ENCODE assay signal across 8 mouse cellular contexts in genomic region chr9:104306734-104307133, GRCm38 (mm10). TPM values are rescaled to one million over a fixed set of nuclear protein-coding genes. Genes with fewer than 3 reads are reported as not detected.
DNase-seq lines count a peak whose midpoint lies in the region; ATAC-seq lines count a peak whose summit lies in the region.

No protein-coding gene starts in this region.

- no peaks in the 10 kb centered on the region for H3K36me3 ChIP-seq in hindbrain, embryonic 10.5 days
- no peaks in the 10 kb centered on the region for H3K36me3 ChIP-seq in hindbrain, embryonic 13.5 days

- no peak overlapping the region for H3K9ac ChIP-seq in hindbrain, embryonic 13.5 days

- H3K27ac ChIP-seq in hindbrain, embryonic 10.5 days: no peak overlapping the region
- H3K27ac ChIP-seq in hindbrain, embryonic 13.5 days: no peak overlapping the region

- WGBS in hindbrain, embryonic 10.5 days: 15% methylated on average over 6 of the region's 6 CpGs
- WGBS in hindbrain, embryonic 13.5 days: 14% methylated on average over 6 of the region's 6 CpGs

- no peaks in the 10 kb centered on the region for H3K4me1 ChIP-seq in hindbrain, embryonic 10.5 days (replicated peaks)
- H3K4me1 ChIP-seq in hindbrain, embryonic 13.5 days (replicated peaks): no peaks in the 10 kb centered on the region

- no peaks in the 10 kb centered on the region for H3K9me3 ChIP-seq in hindbrain, embryonic 10.5 days
- H3K9me3 ChIP-seq in hindbrain, embryonic 13.5 days: no peaks in the 10 kb centered on the region

- intact Hi-C loops in heart, postnatal 36 days (cut with DNase I): loop anchor here (1.0 kb wide), 2 partner anchors 29 to 103 kb away; no protein-coding TSS in a partner anchor
- intact Hi-C loops in left cerebral cortex, postnatal 10 days (cut with DNase I): loop anchor here (2.0 to 10.0 kb wide), 2 partner anchors 30 to 102 kb away; no protein-coding TSS in a partner anchor

- no peak for ATAC-seq in hindbrain, embryonic 13.5 days (ENCODE audit: low FRiP score)
- peak; percentile 78 for ATAC-seq in neutrophil, adult 5-6 weeks (ENCODE audit: extremely low read depth, insufficient number of reproducible peaks, low FRiP score, poor library complexity, severe bottlenecking)

- peak; percentile 71 for DNase-seq in hindbrain, embryonic 10.5 days (ENCODE audit: low spot score)
- peak; percentile 59 for DNase-seq in adrenal gland, adult 2 months
- peak; percentile 46 for DNase-seq in embryo, embryonic 11.5 days (ENCODE audit: low read depth, low spot score)
- DNase-seq in heart, postnatal 36 days: peak; percentile 73 to 81
- peak; percentile 53 to 69 for DNase-seq in left cerebral cortex, postnatal 10 days (ENCODE audit: extremely low spot score in 1 of 2, low spot score in 2 of 2)
- peak; percentile 8 to 13 for DNase-seq in thymus, adult 18-20 months

- H3K4me2 ChIP-seq in hindbrain, embryonic 13.5 days: no peak overlapping the region

- no peaks in the 10 kb centered on the region for H3K27me3 ChIP-seq in hindbrain, embryonic 10.5 days (ENCODE audit: insufficient read depth, poor library complexity, severe bottlenecking)
- H3K27me3 ChIP-seq in hindbrain, embryonic 13.5 days: no peaks in the 10 kb centered on the region

- H3K4me3 ChIP-seq in hindbrain, embryonic 10.5 days: no peak overlapping the region
- no peak overlapping the region for H3K4me3 ChIP-seq in hindbrain, embryonic 13.5 days

RNA-seq across cellular contexts. Expression of gene Acpp, which starts 30.8 kb away (rescaled TPM):
- polyA plus RNA-seq in hindbrain, embryonic 10.5 days (2016; fragmentation: Nextera tagmentation; extraction: Ambion mirVana): 0.22 and 0.29 TPM in 2 replicates
- 0.16 TPM in 2 replicates for polyA plus RNA-seq in hindbrain, embryonic 13.5 days (2015; fragmentation: Nextera tagmentation; extraction: Ambion mirVana)
- 10 to 100 TPM in 1 of 2 experiments, under 1 TPM in 1; 0.55 to 18.2 TPM for total RNA-seq in adrenal gland, adult 2 months (2021)
- polyA plus RNA-seq in adrenal gland, adult 2 months (2012; rRNA removed): 9.6 and 16.8 TPM in 2 replicates
- total RNA-seq in heart, postnatal 36 days (2021): under 1 TPM; 0.14 to 0.33 TPM
- total RNA-seq in left cerebral cortex, postnatal 10 days (2021): under 1 TPM; 0.32 to 0.71 TPM
- total RNA-seq in neutrophil, adult 5-6 weeks (2017): 29.8 and 36.7 TPM in 2 replicates

RNA-seq across cellular contexts. Expression of gene Dnajc13, which starts 44.0 kb away (rescaled TPM):
- 15.8 and 22.3 TPM in 2 replicates for polyA plus RNA-seq in hindbrain, embryonic 10.5 days (2016; fragmentation: Nextera tagmentation; extraction: Ambion mirVana)
- 19.3 and 21.4 TPM in 2 replicates for polyA plus RNA-seq in hindbrain, embryonic 13.5 days (2015; fragmentation: Nextera tagmentation; extraction: Ambion mirVana)
- total RNA-seq in adrenal gland, adult 2 months (2021): 10 to 100 TPM; 39.2 to 44.2 TPM
- 28.5 and 29.1 TPM in 2 replicates for polyA plus RNA-seq in adrenal gland, adult 2 months (2012; rRNA removed)
- 10 to 100 TPM; 31.1 to 37.5 TPM for total RNA-seq in heart, postnatal 36 days (2021)
- 10 to 100 TPM; 74.5 to 76.7 TPM for total RNA-seq in left cerebral cortex, postnatal 10 days (2021)
- total RNA-seq in neutrophil, adult 5-6 weeks (2017): 51.9 and 70.0 TPM in 2 replicates

Comparison
In these comparisons a context has a peak if more than half of its experiments do, and no peak if none do; other contexts are left out.
1. DNase-seq: peak in every context shown above with its lines; median percentile 77 in heart, postnatal 36 days; 71 in hindbrain, embryonic 10.5 days; 61 in left cerebral cortex, postnatal 10 days; 59 in adrenal gland, adult 2 months; 46 in embryo, embryonic 11.5 days; 10 in thymus, adult 18-20 months.